ENCODE assay signal across 31 mouse cellular contexts in genomic region chrX:162653518-162653917, GRCm38 (mm10). TPM values are rescaled to one million over a fixed set of nuclear protein-coding genes. Genes with fewer than 3 reads are reported as not detected.
DNase-seq lines count a peak whose midpoint lies in the region; ATAC-seq and TF ChIP-seq lines count a peak whose summit lies in the region.
"Had no signal": no experiment of that assay in that cellular context is flagged by ENCODE, and none has a peak within 500 bp of the region (broad histone marks: within the 10 kb centered on the region; RNA-seq: fewer than 3 reads in every experiment).

No protein-coding gene starts in this region.

- no peak for TF ChIP-seq EP300 in liver, postnatal 0 days (IDR thresholded peaks at IDR 0.05; ENCODE audit: low read depth)

- WGBS in liver, postnatal 0 days (ENCODE audit: insufficient replicate concordance) = 62% methylated on average over 7 of the region's 7 CpGs

- peak; percentile 3 for DNase-seq in liver
- DNase-seq in liver, postnatal 0 days = no peak
- DNase-seq in 416B (ENCODE audit: low read depth) = peak; percentile 23
- DNase-seq in thymus, postnatal 14 days = no peak
- DNase-seq in adrenal gland, adult 18-20 months (ENCODE audit: low spot score in 2 of 2) = no peak
- DNase-seq: adrenal gland, adult 2 months; adrenal gland, postnatal 36 days; B cell, adult 2 months; cerebellum, adult 2 months; cerebellum, postnatal 25 days; gastrocnemius, postnatal 36 days; heart, postnatal 10 days; kidney, adult 11 months; layer of hippocampus, postnatal 36 days; left cerebral cortex, postnatal 4 days; liver, embryonic 13.5 days; right cerebral cortex, adult 18-20 months; thymus, adult 18-20 months; thymus, postnatal 36 days had no signal

- H3K27ac ChIP-seq in liver, postnatal 0 days (ENCODE audit: low read depth) = no peak overlapping the region
- H3K27ac ChIP-seq: forebrain, embryonic 13.5 days; heart, embryonic 13.5 days; hindbrain, embryonic 10.5 days; hindbrain, embryonic 15.5 days; kidney, postnatal 0 days; liver, embryonic 13.5 days; midbrain, embryonic 10.5 days; neural tube, embryonic 12.5 days; stomach, postnatal 0 days had no signal

- TF ChIP-seq CTCF in liver, postnatal 0 days (IDR thresholded peaks at IDR 0.05; ENCODE audit: low read depth) = no peak

- no peaks in the 10 kb centered on the region for H3K4me1 ChIP-seq in liver, postnatal 0 days (ENCODE audit: insufficient read depth)
- H3K4me1 ChIP-seq: forebrain, embryonic 13.5 days; heart, embryonic 13.5 days; hindbrain, embryonic 10.5 days; hindbrain, embryonic 15.5 days; midbrain, embryonic 10.5 days; neural tube, embryonic 12.5 days had no signal

- no peak overlapping the region for H3K9ac ChIP-seq in liver, postnatal 0 days (replicated peaks)
- H3K9ac ChIP-seq: forebrain, embryonic 13.5 days; heart, embryonic 13.5 days; hindbrain, embryonic 15.5 days; liver, embryonic 13.5 days; neural tube, embryonic 12.5 days had no signal

- ATAC-seq in liver, postnatal 0 days = no peak
- ATAC-seq in common myeloid progenitor, adult 5-6 weeks (replicated peaks; ENCODE audit: low read depth, poor library complexity, severe bottlenecking) = peak; percentile 60; the same call in 1 of the 2 replicates
- ATAC-seq in megakaryocyte progenitor cell, adult 5-6 weeks (replicated peaks; ENCODE audit: poor library complexity) = peak; percentile 96
- ATAC-seq: forebrain, embryonic 13.5 days; inflammation-experienced regulatory T-cells, adult 6 months; midbrain, embryonic 16.5 days had no signal

- H3K4me3 ChIP-seq in liver, postnatal 0 days (ENCODE audit: low read depth, low read length) = no peak overlapping the region
- H3K4me3 ChIP-seq: forebrain, embryonic 13.5 days; heart, embryonic 13.5 days; hindbrain, embryonic 10.5 days; hindbrain, embryonic 15.5 days; liver, embryonic 13.5 days; midbrain, embryonic 10.5 days; neural tube, embryonic 12.5 days had no signal

- no peaks in the 10 kb centered on the region for H3K9me3 ChIP-seq in liver, postnatal 0 days (ENCODE audit: low read length)
- H3K9me3 ChIP-seq: forebrain, embryonic 13.5 days; heart, embryonic 13.5 days; hindbrain, embryonic 10.5 days; hindbrain, embryonic 15.5 days; liver, embryonic 13.5 days; midbrain, embryonic 10.5 days; neural tube, embryonic 12.5 days had no signal

- no peak overlapping the region for H3K4me2 ChIP-seq in liver, postnatal 0 days (ENCODE audit: low read depth, low read length)
- H3K4me2 ChIP-seq: forebrain, embryonic 13.5 days; heart, embryonic 13.5 days; hindbrain, embryonic 15.5 days; liver, embryonic 13.5 days; neural tube, embryonic 12.5 days had no signal

- no peaks in the 10 kb centered on the region for H3K27me3 ChIP-seq in liver, postnatal 0 days (ENCODE audit: insufficient read depth, low read length)
- H3K27me3 ChIP-seq: forebrain, embryonic 13.5 days; heart, embryonic 13.5 days; hindbrain, embryonic 15.5 days; liver, embryonic 13.5 days; neural tube, embryonic 12.5 days had no signal

- no peaks in the 10 kb centered on the region for H3K36me3 ChIP-seq in liver, postnatal 0 days (replicated peaks; ENCODE audit: insufficient read depth, low read length)
- H3K36me3 ChIP-seq: heart, embryonic 13.5 days; hindbrain, embryonic 10.5 days; hindbrain, embryonic 15.5 days; liver, embryonic 13.5 days; midbrain, embryonic 10.5 days; neural tube, embryonic 12.5 days had no signal

RNA-seq across cellular contexts. Expression of gene Reps2, which starts 10.1 kb away (rescaled TPM):
- polyA plus RNA-seq in liver, postnatal 0 days (2015; fragmentation: Nextera tagmentation; extraction: Ambion mirVana) = 0.90 and 1.1 TPM in 2 replicates
- 4.3 and 5.3 TPM in 2 replicates for total RNA-seq in common myeloid progenitor, adult 5-6 weeks (2017)
- 2.0 and 2.5 TPM in 2 replicates for total RNA-seq in megakaryocyte progenitor cell, adult 5-6 weeks (2015)
- total RNA-seq in megakaryocyte progenitor cell, adult 5-6 weeks (2017) = 0.71 and 1.3 TPM in 2 replicates
- 1 to 10 TPM; 2.5 to 3.0 TPM for total RNA-seq in adrenal gland, adult 18-20 months (2021)
- polyA plus RNA-seq: inflammation-experienced regulatory T-cells, adult 6 months had no signal

Comparison
In these comparisons a context has a peak if more than half of its experiments do, and no peak if none do; other contexts are left out.
1. DNase-seq: peak in liver (single experiment) and 416B (single experiment); none in liver, postnatal 0 days (single experiment), thymus, postnatal 14 days (single experiment) and adrenal gland, adult 18-20 months (0 of 2).